ENCODE assay signal across 8 mouse cellular contexts in genomic region chr15:7128627-7129126, GRCm38 (mm10). TPM values are rescaled to one million over a fixed set of nuclear protein-coding genes. Genes with fewer than 3 reads are reported as not detected.
DNase-seq lines count a peak whose midpoint lies in the region; ATAC-seq and TF ChIP-seq lines count a peak whose summit lies in the region.

No protein-coding gene starts in this region.

- no peaks in the 10 kb centered on the region for H3K27me3 ChIP-seq in heart, adult 2 months (ENCODE audit: control insufficient read depth, insufficient read depth, low read length)
- no peaks in the 10 kb centered on the region for H3K27me3 ChIP-seq in kidney, embryonic 14.5 days (ENCODE audit: control insufficient read depth, insufficient read depth, low read length)

- H3K4me3 ChIP-seq in heart, adult 2 months, result peak overlapping the region; percentile 54
- H3K4me3 ChIP-seq in kidney, embryonic 14.5 days (ENCODE audit: low read length), result peak overlapping the region; percentile 86

- intact Hi-C loops in heart, adult 2 months (cut with DNase I), result loop anchor here (2.0 to 10.0 kb wide), 3 partner anchors 41 to 414 kb away; no protein-coding TSS in a partner anchor

- H3K36me3 ChIP-seq in heart, adult 2 months (ENCODE audit: control insufficient read depth, insufficient read depth, low read length), result peaks cover 11% of the 10 kb centered on the region
- no peaks in the 10 kb centered on the region for H3K36me3 ChIP-seq in kidney, embryonic 14.5 days (ENCODE audit: control insufficient read depth, insufficient read depth, low read length)

- peak; percentile 45 for DNase-seq in embryo, embryonic 10 days (ENCODE audit: low spot score)
- DNase-seq in embryo, embryonic 9.5 days (ENCODE audit: extremely low spot score), result no peak
- peak; percentile 35 for DNase-seq in ES-CJ7 (ENCODE audit: low read depth, low spot score)
- DNase-seq in heart, adult 2 months, result no peak
- peak; percentile 77 for DNase-seq in lung, postnatal 36 days
- DNase-seq in natural killer cell, adult 2 months (ENCODE audit: low spot score in 2 of 2), result no peak
- no peak for DNase-seq in cerebellum, postnatal 4 days (ENCODE audit: low spot score in 2 of 2)

- peak overlapping the region; percentile 97 for H3K27ac ChIP-seq in heart, adult 2 months
- peak overlapping the region; percentile 76 for H3K27ac ChIP-seq in kidney, embryonic 14.5 days (ENCODE audit: low read depth, low read length)

- ATAC-seq in kidney, embryonic 14.5 days (ENCODE audit: low FRiP score, low TSS enrichment), result no peak

- H3K9ac ChIP-seq in heart, adult 2 months (ENCODE audit: low read depth, low read length), result peak overlapping the region; percentile 75
- peak overlapping the region; percentile 84 for H3K9ac ChIP-seq in kidney, embryonic 14.5 days (ENCODE audit: low read depth, low read length)

- H3K4me2 ChIP-seq in kidney, embryonic 14.5 days (replicated peaks; ENCODE audit: low read depth, low read length), result peak overlapping the region; percentile 85

- no peak for TF ChIP-seq CTCF in heart, adult 2 months (IDR thresholded peaks at IDR 0.05)

- peaks cover 2% of the 10 kb centered on the region for H3K4me1 ChIP-seq in heart, adult 2 months (ENCODE audit: control insufficient read depth, insufficient read depth, low read length)
- peaks cover 10% of the 10 kb centered on the region; the same call in 1 of the 2 replicates for H3K4me1 ChIP-seq in kidney, embryonic 14.5 days (ENCODE audit: control insufficient read depth, insufficient read depth, low read length)

- TF ChIP-seq EP300 in heart, adult 2 months (IDR thresholded peaks at IDR 0.05; ENCODE audit: insufficient read depth, low read depth, low read length), result no peak

- no peaks in the 10 kb centered on the region for H3K9me3 ChIP-seq in kidney, embryonic 14.5 days (ENCODE audit: control insufficient read depth, low read length)

- no peak; the same call in 1 of the 2 replicates for TF ChIP-seq POLR2A in heart, adult 2 months (IDR thresholded peaks at IDR 0.05; ENCODE audit: insufficient read depth, low read depth, low read length)

- WGBS in heart, adult 2 months, result 2% methylated on average over 18 of the region's 18 CpGs
- WGBS in kidney, embryonic 14.5 days, result 2% methylated on average over 18 of the region's 18 CpGs

- H3K79me2 ChIP-seq in heart, adult 2 months (replicated peaks; ENCODE audit: control insufficient read depth, insufficient read depth, low read length), result peaks cover 2% of the 10 kb centered on the region; the same call in 1 of the 2 replicates

RNA-seq across cellular contexts. Expression of gene Lifr, which starts 38.3 kb away (rescaled TPM):
- 10 to 100 TPM; 56.2 to 62.9 TPM for total RNA-seq in heart, adult 2 months (2021)
- 16.8 and 18.1 TPM in 2 replicates for polyA plus RNA-seq in heart, adult 2 months (2012; rRNA removed)
- 15.2 and 33.5 TPM in 2 replicates for polyA plus RNA-seq in kidney, embryonic 14.5 days (2014; fragmentation: Nextera tagmentation; extraction: Ambion mirVana)

Comparison
In these comparisons a context has a peak if more than half of its experiments do, and no peak if none do; other contexts are left out.
1. DNase-seq: peak in embryo, embryonic 10 days (single experiment), ES-CJ7 (single experiment) and lung, postnatal 36 days (single experiment); none in embryo, embryonic 9.5 days (single experiment), heart, adult 2 months (0 of 2), natural killer cell, adult 2 months (0 of 2) and cerebellum, postnatal 4 days (0 of 2).